Mouse (Mus musculus) kidney, postnatal 0 days (tissue): ENCODE data around the gene Spon2. TPM values are rescaled to one million over a fixed set of nuclear protein-coding genes. Genes with fewer than 3 reads are reported as not detected.
A peak's percentile ranks its signal among the peaks of the same experiment; 100 is the strongest.

Source experiments
- ATAC-seq: fragments of 200-750 bp; cut with Nextera tagmentation; replicated peaks from 2 replicates; pipeline ENCODE4 v1.8.0; 2017; ENCODE audit warnings: low read depth, moderate number of reproducible peaks, moderate TSS enrichment, moderate library complexity; ENCODE audit not compliant: low FRiP score
- DNase-seq: peaks from one replicate; pipeline ENCODE4 v3.0.0-alpha.2; 2016; ENCODE audit warnings: low spot score
- H3K27ac ChIP-seq: fragments of 300-500 bp; sonication (generic); 2 replicates; pipeline ENCODE4 v1.5.1; 2014; ENCODE audit warnings: mild to moderate bottlenecking
- H3K27me3 ChIP-seq: fragments of 300-500 bp; sonication (generic); 2 replicates; pipeline ENCODE4 v1.6.1; 2014; ENCODE audit warnings: low read length, mixed read lengths; ENCODE audit not compliant: insufficient read depth
- H3K36me3 ChIP-seq: fragments of 300-500 bp; sonication (generic); 2 replicates; pipeline ENCODE4 v1.6.1; 2014; ENCODE audit warnings: low read length, mixed read lengths; ENCODE audit not compliant: insufficient read depth
- H3K4me1 ChIP-seq: fragments of 300-500 bp; sonication (generic); replicated peaks from 2 replicates; pipeline ENCODE4 v1.6.1; 2014; ENCODE audit warnings: antibody characterized with exemption, low read length, mixed read lengths; ENCODE audit not compliant: insufficient read depth
- H3K4me2 ChIP-seq: fragments of 300-500 bp; sonication (generic); 2 replicates; pipeline ENCODE4 v1.6.1; 2014; ENCODE audit warnings: mild to moderate bottlenecking, low read length, moderate library complexity, mixed read lengths
- H3K4me3 ChIP-seq: fragments of 300-500 bp; sonication (generic); replicated peaks from 2 replicates; pipeline ENCODE4 v1.5.1; 2014; ENCODE audit warnings: low read depth, low read length
- H3K9ac ChIP-seq: fragments of 300-500 bp; sonication (generic); 2 replicates; pipeline ENCODE4 v1.6.1; 2014; ENCODE audit warnings: low read depth, low read length
- H3K9me3 ChIP-seq: fragments of 300-500 bp; sonication (generic); replicated peaks from 2 replicates; pipeline ENCODE4 v1.6.1; 2016; ENCODE audit warnings: low read length, inconsistent platforms, mixed read lengths
- CTCF ChIP-seq: IDR thresholded peaks from 2 replicates; pipeline ENCODE4 v1.5.1; 2016; ENCODE audit warnings: antibody characterized with exemption, low read depth, mild to moderate bottlenecking, moderate library complexity
- WGBS: fragments of 180-500 bp; shearing (Covaris S2); extraction: QIAGEN DNeasy Blood & Tissue Kit; methylation state at CpG from one replicate; pipeline ENCODE4 v1.1.7; 2014; 5-methylcytosine and 5-hydroxymethylcytosine counted together
- polyA plus RNA-seq: library from polyadenylated mRNA; unstranded; fragments of >200 nt; fragmentation: Nextera tagmentation; extraction: Ambion mirVana; gene quantifications from 2 replicates; pipeline ENCODE4 v1.2.1, GENCODE M21; 2015

Gene Spon2
- polyA plus RNA-seq, 1 experiment from 2014 or later, result 6.7 TPM

DNA sequence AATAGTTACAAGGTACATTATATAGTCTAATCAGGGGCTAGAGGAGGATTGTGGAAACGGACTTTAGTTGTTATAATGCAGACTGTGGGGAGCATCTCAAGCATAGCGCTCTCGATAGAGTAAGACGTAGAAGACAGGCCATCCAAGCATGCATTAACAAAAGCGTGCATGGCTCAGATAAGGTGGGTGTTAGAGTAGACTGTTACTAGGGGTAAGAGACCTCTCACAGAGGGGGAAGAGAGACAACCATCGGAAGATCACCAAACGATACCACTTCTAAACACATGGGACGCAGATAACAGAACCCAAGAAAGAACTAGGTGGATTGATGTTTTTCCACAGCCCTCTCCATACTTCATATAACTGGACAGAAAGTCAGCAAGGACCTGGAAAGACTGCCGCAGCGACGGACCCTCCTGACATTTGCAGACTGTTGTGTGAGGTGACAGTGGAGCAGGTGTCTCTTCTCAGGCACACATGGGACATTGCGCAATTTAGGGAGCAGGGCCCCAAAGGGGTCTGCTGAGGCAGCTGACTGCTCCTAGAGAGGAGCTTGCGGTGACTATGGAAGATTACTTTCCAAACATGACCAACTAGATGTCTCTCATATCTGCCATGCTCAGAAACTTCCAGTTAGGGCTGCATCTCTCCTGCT lies 15.6 kb downstream of the Spon2 start:
- 68% methylated on average over 13 of the region's 13 CpGs for WGBS
- no peak overlapping the region for H3K4me2 ChIP-seq
- ATAC-seq (no peak), DNase-seq (no peak)
- H3K4me3 ChIP-seq, result no peak overlapping the region
- H3K9me3 ChIP-seq, result no peaks in the 10 kb centered on the region
- H3K27ac ChIP-seq, result no peak overlapping the region
- H3K36me3 ChIP-seq, result no peaks in the 10 kb centered on the region
- H3K27me3 ChIP-seq, result no peaks in the 10 kb centered on the region
- no peak for TF ChIP-seq CTCF
- no peak overlapping the region for H3K9ac ChIP-seq
- H3K4me1 ChIP-seq, result no peaks in the 10 kb centered on the region

DNA sequence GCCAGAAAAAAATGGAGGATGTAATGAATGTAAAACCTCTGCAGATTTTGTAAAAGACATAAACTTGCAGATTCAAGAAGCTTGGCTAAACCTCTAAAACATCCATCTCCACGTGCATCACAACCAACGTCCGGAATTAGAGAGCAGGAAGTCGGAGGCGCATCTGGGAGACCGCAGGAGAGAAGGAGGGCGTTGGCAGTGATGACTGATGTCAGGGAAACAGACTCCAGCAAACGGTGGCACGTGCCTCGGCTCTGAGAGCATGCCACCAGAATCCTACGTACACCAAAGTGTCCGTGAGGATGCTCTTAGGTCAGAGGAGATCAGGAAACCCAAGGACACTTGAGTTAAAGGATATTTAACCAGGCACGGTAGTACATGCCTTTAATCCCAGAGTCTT lies 16.6 kb downstream of the Spon2 start:
- no peaks in the 10 kb centered on the region for H3K27me3 ChIP-seq

DNA sequence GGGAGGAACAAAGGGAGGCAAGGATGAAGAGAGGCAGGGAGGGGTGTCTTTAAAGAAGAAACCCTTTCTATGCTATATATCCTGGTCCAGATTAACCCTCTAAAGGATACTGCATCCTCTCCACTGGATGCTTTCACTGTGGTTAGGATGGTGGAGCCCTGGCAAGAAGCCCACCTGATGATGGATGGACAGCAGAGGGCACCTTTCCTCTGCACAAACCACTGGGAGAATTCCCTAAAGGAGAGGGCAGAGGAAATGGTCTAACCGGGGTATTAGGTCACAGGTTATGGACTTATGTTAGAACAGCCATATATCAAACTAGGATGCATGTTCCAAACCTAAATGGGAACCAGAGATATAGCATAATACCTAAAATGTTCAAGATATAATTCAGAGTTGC lies 18.2 kb downstream of the Spon2 start:
- ATAC-seq (no peak), DNase-seq (no peak)
- TF ChIP-seq CTCF, result peak; percentile 16; the same call in 1 of the 2 replicates
- Histone ChIP-seq H3K27ac (no peak overlapping the region), H3K9me3 (no peaks in the 10 kb centered on the region), H3K4me3 (no peak overlapping the region), H3K9ac (no peak overlapping the region), H3K4me1 (no peaks in the 10 kb centered on the region), H3K4me2 (no peak overlapping the region), H3K27me3 (no peaks in the 10 kb centered on the region), H3K36me3 (no peaks in the 10 kb centered on the region)
- WGBS, result 11% methylated on average over 1 of the region's 1 CpGs

More for the DNA sequence above, 16.6 kb downstream of the Spon2 start:
- Histone ChIP-seq H3K27ac (no peak overlapping the region), H3K4me3 (no peak overlapping the region), H3K9me3 (no peaks in the 10 kb centered on the region), H3K9ac (no peak overlapping the region), H3K4me2 (no peak overlapping the region), H3K4me1 (no peaks in the 10 kb centered on the region), H3K36me3 (no peaks in the 10 kb centered on the region)
- DNase-seq, result no peak
- 57% methylated on average over 13 of the region's 13 CpGs for WGBS
- no peak for TF ChIP-seq CTCF
- ATAC-seq, result no peak

DNA sequence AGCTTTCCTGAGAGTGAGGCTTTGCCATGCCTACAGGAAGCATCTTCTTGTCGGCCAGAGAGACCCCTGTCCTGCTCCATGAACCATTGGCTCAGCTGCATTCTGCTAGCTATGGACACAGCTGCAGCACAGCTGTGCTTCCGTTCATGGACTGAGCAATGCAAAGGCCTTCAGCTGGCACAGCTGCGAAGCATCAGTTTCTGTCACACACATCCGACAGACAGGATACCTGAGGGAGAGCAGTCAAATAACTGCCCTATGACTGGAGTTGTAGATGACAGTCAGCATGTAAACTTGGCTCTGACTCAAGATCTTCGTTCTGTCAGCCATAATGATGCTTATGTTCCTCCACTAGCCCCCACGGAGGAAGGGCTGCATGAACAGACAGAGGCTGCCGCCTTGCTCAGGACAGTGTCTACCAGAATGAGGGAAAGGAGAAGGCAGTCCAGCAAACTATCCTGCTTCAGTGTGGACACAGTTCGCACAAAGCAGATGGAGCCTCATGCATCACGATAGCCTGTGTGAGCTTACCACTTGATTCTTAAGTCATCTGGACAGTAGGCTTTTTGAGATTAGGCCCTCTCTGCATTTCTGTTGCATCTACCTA lies 22.9 kb downstream of the Spon2 start:
- no peak overlapping the region for H3K4me3 ChIP-seq
- no peak overlapping the region for H3K4me2 ChIP-seq
- H3K27ac ChIP-seq, result no peak overlapping the region
- WGBS, result 59% methylated on average over 9 of the region's 9 CpGs
- H3K9ac ChIP-seq, result no peak overlapping the region
- no peaks in the 10 kb centered on the region for H3K9me3 ChIP-seq
- H3K4me1 ChIP-seq, result no peaks in the 10 kb centered on the region
- ATAC-seq, result no peak
- no peak for DNase-seq
- H3K36me3 ChIP-seq, result no peaks in the 10 kb centered on the region
- H3K27me3 ChIP-seq, result no peaks in the 10 kb centered on the region
- TF ChIP-seq CTCF, result no peak

DNA sequence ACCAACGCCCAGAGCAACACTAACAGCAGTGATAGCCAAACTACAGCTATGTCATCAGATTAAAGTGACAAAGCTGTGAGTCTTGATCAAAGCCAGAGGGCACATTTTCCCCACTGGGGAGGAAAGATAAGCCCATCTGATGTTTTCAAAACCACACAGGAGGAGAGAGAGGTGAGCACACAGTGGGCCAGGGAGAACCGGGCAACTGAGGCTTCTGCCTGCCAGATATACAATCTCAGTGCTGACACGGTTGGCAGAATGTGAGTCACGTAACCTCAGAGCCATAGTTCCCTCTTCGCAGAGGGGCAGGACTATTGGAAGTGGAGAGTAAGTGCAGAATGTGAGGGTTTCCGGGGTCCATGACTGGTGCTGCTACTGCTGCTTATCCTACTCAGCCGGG lies 24.7 kb downstream of the Spon2 start:
- Histone ChIP-seq H3K9ac (no peak overlapping the region), H3K4me1 (no peaks in the 10 kb centered on the region), H3K27ac (no peak overlapping the region), H3K27me3 (no peaks in the 10 kb centered on the region), H3K9me3 (no peaks in the 10 kb centered on the region), H3K36me3 (no peaks in the 10 kb centered on the region), H3K4me2 (no peak overlapping the region), H3K4me3 (no peak overlapping the region)
- ATAC-seq (no peak), DNase-seq (no peak)
- TF ChIP-seq CTCF, result no peak
- WGBS, result 28% methylated on average over 7 of the region's 7 CpGs

Other genes starting within 250 kb of the Spon2 start
- 236 and 272 TPM in 2 replicates for gene Ywhah, start 199.6 kb downstream of the Spon2 start, polyA plus RNA-seq
- gene Slc5a1, start 114.2 kb downstream of the Spon2 start, polyA plus RNA-seq, result 21.2 and 24.2 TPM in 2 replicates
- gene Ctbp1, start 56.5 kb upstream of the Spon2 start, polyA plus RNA-seq, result 252 and 261 TPM in 2 replicates
- gene Maea, start 117.1 kb upstream of the Spon2 start, polyA plus RNA-seq, result 119 and 125 TPM in 2 replicates
- 7.7 and 7.8 TPM in 2 replicates for gene Uvssa, start 160.1 kb upstream of the Spon2 start, polyA plus RNA-seq
- not detected in 2 replicates for gene Nkx1-1, start 215.5 kb upstream of the Spon2 start, polyA plus RNA-seq